Mouse (Mus musculus) MEL (cell line): ENCODE data around the gene Kcnj1. TPM values are rescaled to one million over a fixed set of nuclear protein-coding genes. Genes with fewer than 3 reads are reported as not detected.

Experiments
- DNase-seq: peaks from one replicate; pipeline ENCODE4 v3.0.0; 2011; ENCODE audit warnings: low read depth, low spot score
- H3K27ac ChIP-seq: 2 replicates; pipeline ENCODE4 v1.5.1; 2012; ENCODE audit warnings: low read depth, mild to moderate bottlenecking, control low read depth, low read length, moderate library complexity; ENCODE audit not compliant: control insufficient read depth
- H3K27me3 ChIP-seq, 2 experiments: fragments of 150-350 bp in 1 of 2; sonication (generic) in 1 of 2; 2 replicates each; pipeline ENCODE4 v1.6.1; 2012; ENCODE audit warnings: low read length in 2 of 2, mild to moderate bottlenecking in 2 of 2, improper control_type of control experiment in 1 of 2, moderate library complexity in 1 of 2; ENCODE audit not compliant: insufficient read depth in 2 of 2, control insufficient read depth in 1 of 2
- H3K36me3 ChIP-seq, 2 experiments: 2 replicates each; pipeline ENCODE4 v1.6.1; 2012 to 2014; ENCODE audit warnings: low read length in 2 of 2, improper control_type of control experiment in 1 of 2, inconsistent platforms in 1 of 2, mild to moderate bottlenecking in 1 of 2; ENCODE audit not compliant: insufficient read depth in 2 of 2, control insufficient read depth in 1 of 2
- H3K4me1 ChIP-seq, 2 experiments: fragments of 150-350 bp in 1 of 2; sonication (generic) in 1 of 2; 2 replicates each; pipeline ENCODE4 v1.6.1; 2012; ENCODE audit warnings: low read length in 2 of 2, improper control_type of control experiment in 1 of 2, mild to moderate bottlenecking in 1 of 2; ENCODE audit not compliant: insufficient read depth in 2 of 2, control insufficient read depth in 1 of 2
- H3K4me3 ChIP-seq, 2 experiments: fragments of 150-350 bp in 1 of 2; sonication (generic) in 1 of 2; 2 replicates each; pipeline ENCODE4 v1.5.1; 2012; ENCODE audit warnings: low read depth in 2 of 2, low read length in 2 of 2, mild to moderate bottlenecking in 2 of 2, moderate library complexity in 2 of 2, control low read depth in 1 of 2, improper control_type of control experiment in 1 of 2; ENCODE audit not compliant: control insufficient read depth in 1 of 2, insufficient read depth in 1 of 2
- H3K79me2 ChIP-seq: 2 replicates; pipeline ENCODE4 v1.6.1; 2012; ENCODE audit warnings: mild to moderate bottlenecking, low read length, moderate library complexity; ENCODE audit not compliant: control insufficient read depth, poor library complexity, insufficient read depth
- H3K9ac ChIP-seq: 2 replicates; pipeline ENCODE4 v1.6.1; 2012; ENCODE audit warnings: low read depth, mild to moderate bottlenecking, control low read depth, low read length, moderate library complexity; ENCODE audit not compliant: control insufficient read depth, poor library complexity, severe bottlenecking
- H3K9me3 ChIP-seq: fragments of 150-350 bp; sonication (generic); replicated peaks from 2 replicates; pipeline ENCODE4 v1.6.1; 2012; ENCODE audit warnings: mild to moderate bottlenecking, low read length, improper control_type of control experiment, moderate library complexity; ENCODE audit not compliant: insufficient read depth
- BHLHE40 ChIP-seq: IDR thresholded peaks from 2 replicates; pipeline ENCODE4 v1.6.1; 2012; ENCODE audit warnings: low read depth, mild to moderate bottlenecking, inconsistent platforms, low read length, improper control_type of control experiment, borderline replicate concordance
- CHD2 ChIP-seq: IDR thresholded peaks from 2 replicates; pipeline ENCODE4 v1.6.1; 2011; ENCODE audit warnings: low read length, improper control_type of control experiment
- CTCF ChIP-seq, 3 experiments: IDR thresholded peaks in 2 of 3; conservative IDR thresholded peaks in 1 of 3; 2 replicates each; pipeline ENCODE4 v1.5.1; 2011 to 2012; ENCODE audit warnings: low read length in 3 of 3, low read depth in 2 of 3, mild to moderate bottlenecking in 2 of 3, improper control_type of control experiment in 1 of 3, inconsistent platforms in 1 of 3, mixed read lengths in 1 of 3, moderate library complexity in 1 of 3; ENCODE audit not compliant: control insufficient read depth in 1 of 3, insufficient read depth in 1 of 3, poor library complexity in 1 of 3, severe bottlenecking in 1 of 3
- E2F4 ChIP-seq: IDR thresholded peaks from 2 replicates; pipeline ENCODE4 v1.6.1; 2011; ENCODE audit warnings: low read depth, low read length, improper control_type of control experiment, borderline replicate concordance
- ELF1 ChIP-seq: IDR thresholded peaks from 2 replicates; pipeline ENCODE4 v1.6.1; 2014; ENCODE audit warnings: low read depth, mild to moderate bottlenecking, inconsistent platforms, low read length, improper control_type of control experiment, moderate library complexity
- EP300 ChIP-seq, 2 experiments: IDR thresholded peaks; 2 replicates each; pipeline ENCODE4 v1.6.1; 2011; ENCODE audit warnings: improper control_type of control experiment in 2 of 2, low read length in 2 of 2, low read depth in 1 of 2, mild to moderate bottlenecking in 1 of 2
- ETS1 ChIP-seq: IDR thresholded peaks from 2 replicates; pipeline ENCODE4 v1.6.1; 2012; ENCODE audit warnings: low read depth, mild to moderate bottlenecking, inconsistent platforms, low read length, improper control_type of control experiment, moderate library complexity
- GABPA ChIP-seq: IDR thresholded peaks from 2 replicates; pipeline ENCODE4 v1.6.1; 2012; ENCODE audit warnings: low read depth, mild to moderate bottlenecking, inconsistent platforms, low read length, improper control_type of control experiment, moderate library complexity
- GATA1 ChIP-seq: IDR thresholded peaks from 2 replicates; pipeline ENCODE4 v1.6.1; 2011; ENCODE audit warnings: low read depth, low read length, improper control_type of control experiment
- HCFC1 ChIP-seq: IDR thresholded peaks from 2 replicates; pipeline ENCODE4 v1.6.1; 2012; ENCODE audit warnings: low read depth, mild to moderate bottlenecking, inconsistent platforms, low read length, improper control_type of control experiment, moderate library complexity
- JUND ChIP-seq: IDR thresholded peaks from 2 replicates; pipeline ENCODE4 v1.6.1; 2011; ENCODE audit warnings: low read depth, mild to moderate bottlenecking, improper control_type of control experiment, low read length
- KAT2A ChIP-seq: conservative IDR thresholded peaks from 2 replicates; pipeline ENCODE4 v1.6.1; 2012; ENCODE audit warnings: low read depth, low read length, improper control_type of control experiment, inconsistent platforms
- MXI1 ChIP-seq: IDR thresholded peaks from 2 replicates; pipeline ENCODE4 v1.6.1; 2011; ENCODE audit warnings: mild to moderate bottlenecking, low read depth, low read length, improper control_type of control experiment
- MYB ChIP-seq: IDR thresholded peaks from 2 replicates; pipeline ENCODE4 v1.6.1; 2011; ENCODE audit warnings: mild to moderate bottlenecking, low read depth, low read length, improper control_type of control experiment
- MYC ChIP-seq: IDR thresholded peaks from 2 replicates; pipeline ENCODE4 v1.6.1; 2011; ENCODE audit warnings: low read depth, mild to moderate bottlenecking, low read length, improper control_type of control experiment, moderate library complexity
- NRF1 ChIP-seq: IDR thresholded peaks from 2 replicates; pipeline ENCODE4 v1.6.1; 2014; ENCODE audit warnings: low read depth, mild to moderate bottlenecking, inconsistent platforms, low read length, improper control_type of control experiment, moderate library complexity; ENCODE audit not compliant: poor library complexity, insufficient read depth, severe bottlenecking
- POLR2A ChIP-seq, 2 experiments: IDR thresholded peaks; 2 replicates each; pipeline ENCODE4 v1.6.1; 2011 to 2012; ENCODE audit warnings: low read length in 2 of 2, mild to moderate bottlenecking in 2 of 2, control low read depth in 1 of 2, improper control_type of control experiment in 1 of 2, low read depth in 1 of 2, moderate library complexity in 1 of 2; ENCODE audit not compliant: control insufficient read depth in 1 of 2, insufficient read depth in 1 of 2, poor library complexity in 1 of 2
- POLR2AphosphoS2 ChIP-seq: IDR thresholded peaks from 2 replicates; pipeline ENCODE4 v1.6.1; 2011; ENCODE audit warnings: low read length, improper control_type of control experiment
- POLR2AphosphoS5 ChIP-seq: IDR thresholded peaks from 2 replicates; pipeline ENCODE4 v1.6.1; 2012; ENCODE audit warnings: low read depth, borderline replicate concordance, mild to moderate bottlenecking, inconsistent platforms, low read length, moderate library complexity, mixed read lengths
- RAD21 ChIP-seq: IDR thresholded peaks from 2 replicates; pipeline ENCODE4 v1.6.1; 2011; ENCODE audit warnings: mild to moderate bottlenecking, low read depth, low read length, improper control_type of control experiment
- RCOR1 ChIP-seq: IDR thresholded peaks from 2 replicates; pipeline ENCODE4 v1.6.1; 2012; ENCODE audit warnings: low read depth, mild to moderate bottlenecking, inconsistent platforms, low read length, improper control_type of control experiment
- SIN3A ChIP-seq: IDR thresholded peaks from 2 replicates; pipeline ENCODE4 v1.6.1; 2012; ENCODE audit warnings: low read length, improper control_type of control experiment, inconsistent platforms
- SMC3 ChIP-seq: IDR thresholded peaks from 2 replicates; pipeline ENCODE4 v1.6.1; 2011; ENCODE audit warnings: low read depth, low read length, improper control_type of control experiment
- TAL1 ChIP-seq: IDR thresholded peaks from 2 replicates; pipeline ENCODE4 v1.6.1; 2012; ENCODE audit warnings: mild to moderate bottlenecking, inconsistent platforms, low read length, moderate library complexity, mixed read lengths
- UBTF ChIP-seq: IDR thresholded peaks from 2 replicates; pipeline ENCODE4 v1.6.1; 2012; ENCODE audit warnings: low read depth, mild to moderate bottlenecking, inconsistent platforms, low read length, improper control_type of control experiment, moderate library complexity, borderline replicate concordance; ENCODE audit not compliant: insufficient read depth
- USF1 ChIP-seq: IDR thresholded peaks from 2 replicates; pipeline ENCODE4 v1.6.1; 2014; ENCODE audit warnings: low read depth, mild to moderate bottlenecking, inconsistent platforms, low read length, improper control_type of control experiment, moderate library complexity
- ZC3H11A ChIP-seq: IDR thresholded peaks from 2 replicates; pipeline ENCODE4 v1.6.1; 2012; ENCODE audit warnings: low read depth, mild to moderate bottlenecking, inconsistent platforms, low read length, improper control_type of control experiment
- ZMIZ1 ChIP-seq: IDR thresholded peaks from 2 replicates; pipeline ENCODE4 v1.6.1; 2012; ENCODE audit warnings: low read depth, mild to moderate bottlenecking, inconsistent platforms, low read length, improper control_type of control experiment, moderate library complexity
- polyA plus RNA-seq, 2 experiments: library from polyadenylated mRNA; stranded (reverse) in 1 of 2; unstranded in 1 of 2; fragments of >175 nt in 1 of 2; fragments of >200 nt in 1 of 2; gene quantifications; 2 replicates each; pipeline versions ENCODE4 v1.2.1 to v1.2.4; 2012; ENCODE audit warnings: low replicate concordance in 2 of 2, low read depth in 1 of 2; ENCODE audit not compliant: insufficient read length in 2 of 2, insufficient read depth in 1 of 2, missing spikeins in 1 of 2
- total RNA-seq: library from RNA; depleted of rRNA; stranded (reverse); fragments of 300-350 nt; gene quantifications from 2 replicates; pipeline ENCODE4 v1.2.3, GENCODE M21; 2012

The Kcnj1 gene
- total and polyA plus RNA-seq, 3 experiments = not detected

GRCm38 (mm10) chr9:32408730-32409059 is 36.4 kb downstream of the Kcnj1 start:
- H3K9ac ChIP-seq = no peak overlapping the region

GRCm38 (mm10) chr9:32409060-32409961 is 37.0 kb downstream of the Kcnj1 start:
- Histone ChIP-seq H3K27me3 (no peaks in the 10 kb centered on the region; a peak in 1 of 4 replicates), H3K9ac (no peak overlapping the region), H3K27ac (no peak overlapping the region), H3K9me3 (no peaks in the 10 kb centered on the region), H3K4me1 (no peaks in the 10 kb centered on the region), H3K79me2 (no peaks in the 10 kb centered on the region), H3K36me3 (no peaks in the 10 kb centered on the region), H3K4me3 (no peak overlapping the region)
- no peak for DNase-seq
- TF ChIP-seq MXI1 = no peak
- no peak for TF ChIP-seq E2F4
- TF ChIP-seq TAL1 = no peak
- TF ChIP-seq RAD21 = no peak
- TF ChIP-seq GATA1 = no peak
- no peak for TF ChIP-seq JUND
- no peak for TF ChIP-seq ELF1
- no peak for TF ChIP-seq MYC
- TF ChIP-seq MYB = no peak
- TF ChIP-seq RCOR1 = no peak
- TF ChIP-seq CHD2 = no peak
- no peak for TF ChIP-seq GABPA
- no peak for TF ChIP-seq SIN3A
- no peak for TF ChIP-seq POLR2AphosphoS5
- TF ChIP-seq UBTF = no peak
- TF ChIP-seq EP300 (IDR thresholded peaks at IDR 0.05; ENCODE audit: low read depth in 1 of 2, low read length in 2 of 2) = no peak
- TF ChIP-seq CTCF (IDR thresholded peaks at IDR 0.05 in 2 of 3, conservative IDR thresholded peaks at IDR 0.05 in 1 of 3; ENCODE audit: control insufficient read depth in 1 of 3, insufficient read depth in 1 of 3, low read depth in 2 of 3, low read length in 3 of 3, poor library complexity in 1 of 3, severe bottlenecking in 1 of 3) = no peak
- no peak for TF ChIP-seq POLR2A (IDR thresholded peaks at IDR 0.05; ENCODE audit: control insufficient read depth in 1 of 2, insufficient read depth in 1 of 2, low read depth in 1 of 2, low read length in 2 of 2, poor library complexity in 1 of 2)
- no peak for TF ChIP-seq ZC3H11A
- no peak for TF ChIP-seq ZMIZ1

More at GRCm38 (mm10) chr9:32408730-32409059, 36.4 kb downstream of the Kcnj1 start:
- Histone ChIP-seq H3K4me3 (no peak overlapping the region), H3K79me2 (no peaks in the 10 kb centered on the region), H3K27me3 (no peaks in the 10 kb centered on the region; a peak in 1 of 4 replicates), H3K9me3 (no peaks in the 10 kb centered on the region), H3K4me1 (no peaks in the 10 kb centered on the region), H3K36me3 (no peaks in the 10 kb centered on the region), H3K27ac (no peak overlapping the region)
- TF ChIP-seq BHLHE40 = no peak
- no peak for TF ChIP-seq RAD21
- no peak for TF ChIP-seq POLR2AphosphoS2
- TF ChIP-seq USF1 = no peak
- no peak for TF ChIP-seq KAT2A
- TF ChIP-seq HCFC1 = no peak
- TF ChIP-seq ETS1 = no peak
- TF ChIP-seq ZC3H11A = no peak
- TF ChIP-seq SMC3 = no peak
- no peak for TF ChIP-seq NRF1
- no peak for DNase-seq
